Mouse (Mus musculus) lung, embryonic 15.5 days (tissue): Measurements from ENCODE around the gene Sash3. TPM values are rescaled to one million over a fixed set of nuclear protein-coding genes. Genes with fewer than 3 reads are reported as not detected.

Source experiments
- ATAC-seq: fragments of 200-750 bp; cut with Nextera tagmentation; 2 replicates; pipeline ENCODE4 v1.8.0; 2017; ENCODE audit warnings: moderate number of reproducible peaks, borderline replicate concordance; ENCODE audit not compliant: low FRiP score, low TSS enrichment; ENCODE audit errors: extremely low read depth
- H3K27ac ChIP-seq: fragments of 300-500 bp; sonication (generic); 2 replicates; pipeline ENCODE4 v1.5.1; 2015; ENCODE audit warnings: moderate library complexity, mild to moderate bottlenecking, inconsistent platforms
- H3K27me3 ChIP-seq: fragments of 300-500 bp; sonication (generic); 2 replicates; pipeline ENCODE4 v1.6.1; 2015; ENCODE audit warnings: inconsistent platforms
- H3K36me3 ChIP-seq: fragments of 300-500 bp; sonication (generic); 2 replicates; pipeline ENCODE4 v1.6.1; 2015; ENCODE audit warnings: inconsistent platforms
- H3K4me1 ChIP-seq: fragments of 300-500 bp; sonication (generic); 2 replicates; pipeline ENCODE4 v1.6.1; 2015; ENCODE audit warnings: inconsistent platforms
- H3K4me2 ChIP-seq: fragments of 300-500 bp; sonication (generic); 2 replicates; pipeline ENCODE4 v1.6.1; 2015; ENCODE audit warnings: inconsistent platforms, mild to moderate bottlenecking, moderate library complexity
- H3K4me3 ChIP-seq: fragments of 300-500 bp; sonication (generic); 2 replicates; pipeline ENCODE4 v1.5.1; 2015; ENCODE audit warnings: mild to moderate bottlenecking, inconsistent platforms
- H3K9ac ChIP-seq: fragments of 300-500 bp; sonication (generic); 2 replicates; pipeline ENCODE4 v1.6.1; 2015; ENCODE audit warnings: inconsistent platforms
- H3K9me3 ChIP-seq: fragments of 300-500 bp; sonication (generic); 2 replicates; pipeline ENCODE4 v1.6.1; 2016; ENCODE audit warnings: inconsistent platforms
- WGBS: fragments of 180-500 bp; shearing (Covaris S2); methylation state at CpG from one replicate; pipeline ENCODE4 v1.1.7; 2015; 5-methylcytosine and 5-hydroxymethylcytosine counted together
- polyA plus RNA-seq: library from polyadenylated mRNA; unstranded; fragments of >200 nt; fragmentation: Nextera tagmentation; extraction: Ambion mirVana; gene quantifications from 2 replicates; pipeline ENCODE4 v1.2.1, GENCODE M21; 2015

Gene Sash3
- 3.7 and 7.2 TPM in 2 replicates for polyA plus RNA-seq

DNA sequence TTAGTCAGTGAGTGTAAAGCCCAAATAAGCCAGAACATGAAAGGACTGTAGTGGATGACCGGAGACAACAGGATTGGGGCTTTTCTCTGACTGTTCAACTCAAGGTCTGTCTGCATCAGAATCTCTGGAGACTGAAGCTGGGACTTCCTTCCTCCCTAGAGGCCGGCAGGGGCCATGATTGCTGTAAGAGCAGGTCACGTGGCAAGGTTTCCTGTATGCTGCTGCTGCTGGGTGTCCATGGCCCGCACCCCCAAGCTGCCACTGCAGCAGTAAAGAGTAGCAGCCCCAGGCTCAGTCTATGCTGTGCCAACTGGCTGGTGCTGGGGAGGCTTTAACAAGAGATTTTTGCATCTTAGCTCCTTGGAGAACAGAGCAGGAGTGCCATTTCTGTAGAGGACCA, at the start of gene Sash3:
Gene Sash3, plus strand, starts transcription at position 175 of the 400 bp plus-strand sequence.
- H3K9me3 ChIP-seq = no peaks in the 10 kb centered on the region
- 78% methylated on average over 4 of the region's 4 CpGs for WGBS
- H3K27ac ChIP-seq = no peak within 1 kb of the TSS
- H3K4me1 ChIP-seq = no peaks in the 10 kb centered on the region
- no peak within 1 kb of the TSS for H3K4me3 ChIP-seq
- no peak for ATAC-seq
- H3K9ac ChIP-seq = no peak within 1 kb of the TSS
- no peaks in the 10 kb centered on the region for H3K27me3 ChIP-seq
- no peak within 1 kb of the TSS for H3K4me2 ChIP-seq
- H3K36me3 ChIP-seq = no peaks in the 10 kb centered on the region

DNA sequence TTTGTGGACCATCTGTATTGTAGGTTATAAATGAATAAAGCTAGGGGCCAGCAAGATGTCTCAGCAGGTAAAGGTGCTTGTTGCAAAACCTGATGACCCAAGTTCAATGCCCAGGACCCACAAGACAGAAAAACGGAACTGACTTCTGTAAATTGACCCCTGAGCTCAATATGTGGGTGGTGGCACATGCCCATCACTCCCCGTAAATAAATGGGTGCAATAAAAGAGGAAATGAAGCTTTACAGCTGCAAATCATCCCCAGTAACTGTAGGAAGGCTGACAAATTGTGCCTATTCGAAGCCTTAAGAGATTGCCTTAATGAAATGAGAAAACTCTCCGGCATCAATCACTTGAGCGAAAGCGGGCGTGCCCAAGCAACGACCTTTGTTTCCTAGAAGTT, 49.7 kb upstream of the Sash3 start:
- Histone ChIP-seq H3K27ac (no peak overlapping the region), H3K4me3 (no peak overlapping the region), H3K36me3 (no peaks in the 10 kb centered on the region), H3K4me1 (no peaks in the 10 kb centered on the region), H3K9ac (no peak overlapping the region), H3K27me3 (no peaks in the 10 kb centered on the region), H3K4me2 (no peak overlapping the region), H3K9me3 (no peaks in the 10 kb centered on the region)
- ATAC-seq = no peak
- WGBS = 70% methylated on average over 8 of the region's 8 CpGs

DNA sequence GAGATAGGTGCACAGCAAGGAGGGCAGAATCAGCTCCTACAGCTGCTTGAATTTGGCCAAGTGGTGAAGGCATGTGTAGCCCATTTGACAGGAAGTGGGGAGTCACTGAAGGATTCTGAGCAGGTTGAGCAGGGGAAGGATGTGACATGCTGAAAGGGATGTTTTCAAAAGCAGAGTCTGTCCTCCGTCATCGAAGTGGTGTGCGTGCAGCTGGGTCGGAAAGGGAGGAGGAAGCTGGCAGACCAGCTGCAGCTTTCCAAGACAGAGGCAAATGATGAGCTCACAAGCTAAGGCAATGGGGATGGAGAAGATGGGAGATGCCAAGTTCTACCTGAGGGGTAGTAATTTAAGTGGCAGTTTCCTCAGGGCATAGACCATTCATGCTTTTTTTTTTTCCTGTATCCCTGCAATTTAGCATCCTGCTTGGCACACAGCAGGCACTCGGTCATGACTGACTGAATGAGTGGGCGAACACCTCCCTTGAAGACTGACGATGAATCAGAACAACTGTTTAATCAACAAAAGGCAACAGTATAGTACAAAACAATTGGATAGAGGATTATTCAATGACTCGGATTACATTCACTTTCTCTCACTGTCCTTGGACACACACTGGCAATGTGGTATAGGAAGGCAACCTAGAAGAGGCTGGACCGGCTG, 47.6 kb upstream of the Sash3 start:
- 78% methylated on average over 9 of the region's 9 CpGs for WGBS
- no peak overlapping the region for H3K4me2 ChIP-seq

DNA sequence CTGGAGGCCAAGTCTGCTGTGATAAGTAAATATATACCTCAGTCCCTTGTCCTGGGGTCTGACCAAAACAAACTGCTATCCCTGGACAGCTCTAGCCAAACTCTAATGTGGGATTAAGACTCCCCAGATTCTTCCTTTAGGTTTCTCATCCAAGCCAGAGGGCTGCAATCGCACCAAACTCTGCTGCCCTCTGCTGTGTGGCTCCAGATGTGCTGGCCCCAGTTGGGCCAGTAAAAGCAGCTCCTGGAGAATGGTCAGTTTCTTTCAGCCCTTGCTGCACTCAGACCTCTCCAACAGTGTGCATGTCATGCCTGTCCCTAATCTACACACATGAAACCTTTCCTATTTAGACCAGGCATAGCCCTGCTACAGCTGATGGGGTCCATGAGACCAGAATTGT, 46.4 kb upstream of the Sash3 start:
- Histone ChIP-seq H3K36me3 (no peaks in the 10 kb centered on the region), H3K4me3 (no peak overlapping the region), H3K9me3 (no peaks in the 10 kb centered on the region), H3K4me2 (no peak overlapping the region), H3K27me3 (no peaks in the 10 kb centered on the region), H3K9ac (no peak overlapping the region), H3K4me1 (no peaks in the 10 kb centered on the region), H3K27ac (no peak overlapping the region)
- no peak for ATAC-seq
- 43% methylated on average over 1 of the region's 1 CpGs for WGBS

More for the DNA sequence above, 47.6 kb upstream of the Sash3 start:
- H3K4me1 ChIP-seq = no peaks in the 10 kb centered on the region
- H3K27ac ChIP-seq = no peak overlapping the region
- H3K9me3 ChIP-seq = no peaks in the 10 kb centered on the region
- no peaks in the 10 kb centered on the region for H3K36me3 ChIP-seq
- no peak overlapping the region for H3K9ac ChIP-seq
- no peaks in the 10 kb centered on the region for H3K27me3 ChIP-seq
- ATAC-seq = no peak
- no peak overlapping the region for H3K4me3 ChIP-seq

DNA sequence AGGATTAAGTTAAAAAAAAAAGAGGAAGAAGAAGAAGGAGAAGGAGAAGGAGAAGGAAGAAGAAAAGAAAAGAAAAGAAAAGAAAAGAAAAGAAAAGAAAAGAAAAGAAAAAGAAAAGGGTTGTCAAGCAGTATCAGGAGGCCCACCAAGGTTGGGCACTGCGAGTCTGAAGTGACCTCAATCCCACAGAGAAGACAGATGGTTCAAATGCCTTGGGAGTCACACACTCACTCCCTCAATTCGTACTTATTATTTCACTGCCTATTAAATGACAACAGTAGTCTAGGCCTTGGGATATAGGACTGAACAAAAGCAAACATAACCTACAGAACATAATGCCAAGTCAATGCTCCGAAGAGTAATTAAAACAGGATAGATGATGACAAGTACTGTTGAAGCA, 43.0 kb upstream of the Sash3 start:
- 71% methylated on average over 3 of the region's 3 CpGs for WGBS
- ATAC-seq = no peak
- H3K4me1 ChIP-seq = no peaks in the 10 kb centered on the region
- no peak overlapping the region for H3K9ac ChIP-seq
- no peaks in the 10 kb centered on the region for H3K27me3 ChIP-seq
- no peaks in the 10 kb centered on the region for H3K9me3 ChIP-seq
- no peak overlapping the region for H3K27ac ChIP-seq
- no peak overlapping the region for H3K4me2 ChIP-seq
- no peaks in the 10 kb centered on the region for H3K36me3 ChIP-seq
- no peak overlapping the region for H3K4me3 ChIP-seq

DNA sequence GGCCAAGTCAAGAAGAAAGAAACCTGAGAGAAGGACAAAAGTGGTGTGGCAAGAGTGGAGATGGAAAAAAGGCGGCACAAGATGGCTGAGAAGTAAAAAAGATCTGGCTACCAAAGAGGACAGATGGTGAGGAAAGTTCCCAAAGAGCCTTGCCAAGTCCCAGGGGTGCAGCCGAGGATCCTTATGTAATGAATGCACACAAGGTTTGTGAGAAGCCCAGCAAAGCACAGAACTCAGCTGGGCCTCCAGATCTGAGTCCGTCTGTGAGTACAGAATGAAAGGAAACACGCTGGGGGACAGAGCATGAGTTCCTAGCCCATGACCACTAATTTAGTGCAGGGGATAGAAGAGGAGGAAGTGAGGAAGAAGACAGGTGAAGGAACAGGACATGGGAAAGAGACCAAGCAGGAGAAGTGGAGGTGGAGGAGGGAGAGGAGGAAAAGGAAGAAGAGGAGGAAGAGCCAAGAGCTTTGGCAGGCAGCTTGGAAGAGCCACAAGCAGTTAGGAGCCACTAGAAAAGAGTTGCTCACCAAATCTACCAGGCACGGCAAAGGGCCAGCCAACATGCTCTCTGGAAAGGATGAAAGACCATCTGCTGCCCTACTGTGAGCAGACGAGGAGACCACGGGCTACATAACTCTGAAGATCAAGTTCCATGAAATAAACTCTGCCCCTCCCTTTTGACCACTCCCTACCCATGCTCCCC, 41.3 kb upstream of the Sash3 start:
- no peak for ATAC-seq
- no peaks in the 10 kb centered on the region for H3K27me3 ChIP-seq
- no peaks in the 10 kb centered on the region for H3K4me1 ChIP-seq
- no peak overlapping the region for H3K9ac ChIP-seq
- H3K4me2 ChIP-seq = no peak overlapping the region
- no peak overlapping the region for H3K27ac ChIP-seq
- no peaks in the 10 kb centered on the region for H3K9me3 ChIP-seq
- no peaks in the 10 kb centered on the region for H3K36me3 ChIP-seq
- 75% methylated on average over 7 of the region's 7 CpGs for WGBS
- no peak overlapping the region for H3K4me3 ChIP-seq

DNA sequence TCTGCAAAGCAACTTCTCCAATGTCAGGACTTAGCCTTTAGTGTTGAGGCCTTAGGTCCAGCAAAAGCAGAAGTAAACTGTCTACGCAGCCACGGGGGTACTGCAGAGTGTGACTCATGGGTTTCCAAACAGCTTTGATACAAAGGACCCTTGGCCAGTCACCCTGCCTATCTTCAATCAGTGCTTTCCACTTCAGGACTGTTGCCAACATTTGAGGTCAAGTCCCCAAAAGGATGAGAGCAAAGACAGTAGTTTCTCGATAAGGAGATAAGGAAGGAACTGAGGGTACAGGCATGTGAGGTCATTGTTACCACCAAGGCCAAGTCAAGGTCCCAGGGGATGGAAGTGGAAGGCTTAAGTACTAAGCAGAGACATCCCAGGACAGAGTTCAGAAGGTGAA, 40.0 kb upstream of the Sash3 start:
- 49% methylated on average over 3 of the region's 3 CpGs for WGBS
- H3K27me3 ChIP-seq = no peaks in the 10 kb centered on the region
- H3K27ac ChIP-seq = no peak overlapping the region
- no peak overlapping the region for H3K9ac ChIP-seq
- H3K36me3 ChIP-seq = no peaks in the 10 kb centered on the region
- no peak for ATAC-seq
- H3K9me3 ChIP-seq = no peaks in the 10 kb centered on the region
- no peak overlapping the region for H3K4me2 ChIP-seq
- H3K4me3 ChIP-seq = no peak overlapping the region
- H3K4me1 ChIP-seq = no peaks in the 10 kb centered on the region

DNA sequence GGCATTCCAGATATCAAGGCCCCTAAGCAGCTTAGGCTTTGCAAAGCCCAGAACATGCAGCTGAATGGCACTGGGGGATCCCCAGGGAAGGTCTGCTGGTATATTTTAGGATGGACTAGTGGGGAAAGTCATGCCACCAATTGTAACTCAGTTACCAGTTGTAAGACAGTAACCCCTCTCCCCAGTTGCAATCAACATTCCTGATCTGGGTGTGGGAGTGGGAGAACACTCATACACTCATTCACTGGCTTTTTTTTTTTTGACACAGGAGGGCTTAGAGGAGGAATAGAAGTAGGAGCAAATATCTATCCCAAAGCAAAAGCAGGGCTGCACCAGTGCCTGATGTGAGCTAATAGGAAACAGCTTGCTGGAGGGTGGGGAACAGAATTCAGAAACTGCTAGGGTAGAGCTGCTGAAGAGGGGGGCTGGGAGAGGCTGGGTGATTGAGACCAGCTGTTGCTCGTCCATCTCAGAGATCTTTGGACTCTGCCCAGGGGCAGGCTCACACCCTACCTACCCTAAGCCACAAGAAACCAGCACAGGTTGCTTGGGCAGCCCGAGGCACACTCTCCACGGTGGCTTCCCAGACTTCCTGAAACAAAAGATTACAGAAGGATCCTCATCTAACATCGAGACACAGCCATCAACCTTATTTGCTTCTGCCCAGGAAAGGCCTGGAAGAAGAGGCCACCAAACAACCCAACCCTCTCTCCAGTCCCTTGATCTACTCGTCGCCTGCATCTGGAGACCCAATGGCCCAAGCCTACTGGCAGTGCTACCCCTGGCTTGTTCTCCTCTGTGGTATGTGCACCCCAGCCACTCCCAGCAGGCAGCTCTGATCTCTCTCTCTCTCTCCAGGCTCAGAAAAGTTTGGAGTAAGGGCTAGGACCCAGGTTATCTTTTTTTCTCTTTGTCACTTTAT, 37.6 kb upstream of the Sash3 start, which contains the start of gene Xpnpep2:
Gene Xpnpep2, plus strand, starts transcription at position 332 of the 922 bp plus-strand sequence.
- Histone ChIP-seq H3K27me3 (no peaks in the 10 kb centered on the region), H3K27ac (peak within 1 kb of the TSS; percentile 59), H3K36me3 (no peaks in the 10 kb centered on the region), H3K4me3 (no peak within 1 kb of the TSS), H3K4me1 (no peaks in the 10 kb centered on the region), H3K9me3 (no peaks in the 10 kb centered on the region), H3K4me2 (no peak within 1 kb of the TSS), H3K9ac (no peak within 1 kb of the TSS)
- WGBS = 32% methylated on average over 6 of the region's 6 CpGs
- ATAC-seq = peak; percentile 67; the same call in 1 of the 2 replicates

DNA sequence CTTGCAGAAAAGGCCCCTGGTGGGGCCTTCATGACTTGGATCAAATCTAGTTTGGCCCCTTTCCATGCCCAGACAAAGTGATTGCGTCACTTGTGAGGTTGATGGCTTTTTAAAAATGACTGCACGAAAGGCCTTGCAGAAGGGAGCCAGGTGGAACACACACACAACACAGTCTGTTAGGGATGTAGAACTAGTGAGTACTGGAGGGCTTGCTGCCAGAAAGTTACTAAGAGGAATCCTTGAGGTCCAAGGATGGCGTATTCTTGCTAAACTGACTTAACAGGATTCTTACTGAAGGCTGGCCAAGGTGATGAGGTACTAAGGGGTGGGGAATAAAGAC, 37.0 kb upstream of the Sash3 start:
- Histone ChIP-seq H3K4me1 (no peaks in the 10 kb centered on the region), H3K27me3 (no peaks in the 10 kb centered on the region), H3K36me3 (no peaks in the 10 kb centered on the region), H3K4me3 (no peak overlapping the region), H3K27ac (0 out of 2 replicates have a peak overlapping the region, but pooled peaks have one; percentile 59), H3K9me3 (no peaks in the 10 kb centered on the region), H3K9ac (no peak overlapping the region), H3K4me2 (no peak overlapping the region)
- 56% methylated on average over 3 of the region's 3 CpGs for WGBS
- no peak for ATAC-seq

DNA sequence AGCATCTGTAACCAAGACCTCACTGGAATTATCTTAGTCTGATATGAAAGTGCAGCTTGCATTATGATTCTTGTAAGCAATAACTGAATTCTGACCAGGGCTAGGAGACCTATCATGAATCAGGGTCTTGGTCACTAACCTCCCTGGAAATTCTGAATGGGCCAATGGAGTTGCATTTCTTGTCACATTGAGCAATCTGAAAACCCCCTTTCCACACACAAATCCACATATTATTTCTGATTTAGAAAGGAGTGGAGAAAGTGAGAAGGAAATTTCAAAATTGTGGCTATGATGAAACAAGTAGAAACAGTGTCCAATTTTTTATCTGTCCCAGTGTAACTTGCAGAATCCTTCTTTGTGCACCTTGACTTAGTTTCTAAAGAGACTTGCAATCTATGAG, 26.9 kb upstream of the Sash3 start:
- Histone ChIP-seq H3K4me3 (no peak overlapping the region), H3K9me3 (no peaks in the 10 kb centered on the region)
- no peak for ATAC-seq

DNA sequence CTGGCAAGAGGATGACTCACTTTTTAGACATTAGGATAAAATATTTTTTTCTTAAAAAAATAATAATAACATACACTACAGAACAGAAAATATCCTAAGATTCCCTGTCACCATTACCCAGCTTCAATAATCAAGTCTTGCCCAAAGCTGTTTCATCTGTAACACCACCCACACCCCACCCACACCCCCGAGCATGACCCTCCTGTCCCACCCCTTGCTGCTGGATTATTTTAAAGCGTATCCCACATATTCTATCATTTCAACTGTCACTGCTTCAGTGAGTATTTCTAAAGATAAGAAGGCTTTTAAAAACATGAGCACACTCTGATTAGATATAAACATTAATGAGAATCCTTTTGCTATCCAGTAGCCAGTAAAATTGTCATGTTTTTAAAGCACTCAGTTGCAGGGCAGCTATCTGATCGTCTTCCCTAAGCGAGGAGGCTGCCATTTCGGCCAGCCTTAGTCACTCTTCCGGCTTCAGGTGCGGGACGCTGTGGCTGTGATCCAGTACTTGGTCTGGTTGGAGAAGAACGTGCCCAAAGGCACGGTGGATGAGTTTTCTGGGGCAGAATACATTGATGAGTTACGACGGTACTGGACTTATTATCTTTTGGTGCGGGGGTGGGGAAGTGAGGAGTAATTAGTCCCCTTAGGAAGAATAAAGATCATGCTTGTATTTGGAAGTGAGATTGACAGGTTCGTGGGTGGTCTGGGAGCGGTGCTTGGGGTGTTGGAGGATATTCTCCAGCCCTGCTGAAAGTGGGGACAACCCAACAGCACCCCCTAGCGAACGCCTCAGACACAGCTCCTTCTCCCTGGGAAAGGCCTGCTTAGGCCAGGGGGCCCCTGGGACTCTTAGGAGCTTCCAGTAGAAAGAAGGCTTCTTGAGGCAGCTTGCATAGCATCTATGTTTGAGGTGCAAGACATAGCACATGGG, 21.8 kb upstream of the Sash3 start:
- H3K36me3 ChIP-seq = no peaks in the 10 kb centered on the region
- H3K27me3 ChIP-seq = no peaks in the 10 kb centered on the region
- no peak overlapping the region for H3K9ac ChIP-seq
- no peak overlapping the region for H3K27ac ChIP-seq
- peak; percentile 72; the same call in 1 of the 2 replicates for ATAC-seq
- H3K4me1 ChIP-seq = no peaks in the 10 kb centered on the region
- H3K4me2 ChIP-seq = peak overlapping the region; percentile 44
- H3K9me3 ChIP-seq = no peaks in the 10 kb centered on the region
- no peak overlapping the region for H3K4me3 ChIP-seq
- WGBS = 24% methylated on average over 17 of the region's 17 CpGs

More for the DNA sequence above, 26.9 kb upstream of the Sash3 start:
- Histone ChIP-seq H3K27me3 (no peaks in the 10 kb centered on the region), H3K4me1 (no peaks in the 10 kb centered on the region), H3K27ac (no peak overlapping the region), H3K36me3 (no peaks in the 10 kb centered on the region), H3K9ac (no peak overlapping the region), H3K4me2 (no peak overlapping the region)
